Mouse (Mus musculus): Measurements from ENCODE around the gene B130006D01Rik.

GRCm38 (mm10) chr11:95773264-95773663 is 49.9 kb downstream of the B130006D01Rik start:
- TF ChIP-seq CTCF (IDR thresholded peaks at IDR 0.05; ENCODE audit: control insufficient read depth, insufficient read depth, insufficient replicate concordance, low read depth, low read length) (no peak), POLR2A (IDR thresholded peaks at IDR 0.05; ENCODE audit: control insufficient read depth, low read depth, low read length) (no peak)
